Mouse (Mus musculus): Measurements from ENCODE around the gene 1700017B05Rik. TPM values are rescaled to one million over a fixed set of nuclear protein-coding genes. Genes with fewer than 3 reads are reported as not detected.
A peak's percentile ranks its signal among the peaks of the same experiment; 100 is the strongest.
"Not testable (repeated sequence)": the region's sequence is repeated elsewhere in the genome, so short reads cannot be mapped to it uniquely, and the experiment has no call there.

The 1700017B05Rik gene
- 4.4 and 5.6 TPM in 2 replicates for polyA plus RNA-seq (2015; fragmentation: Nextera tagmentation; extraction: Ambion mirVana)

DNA sequence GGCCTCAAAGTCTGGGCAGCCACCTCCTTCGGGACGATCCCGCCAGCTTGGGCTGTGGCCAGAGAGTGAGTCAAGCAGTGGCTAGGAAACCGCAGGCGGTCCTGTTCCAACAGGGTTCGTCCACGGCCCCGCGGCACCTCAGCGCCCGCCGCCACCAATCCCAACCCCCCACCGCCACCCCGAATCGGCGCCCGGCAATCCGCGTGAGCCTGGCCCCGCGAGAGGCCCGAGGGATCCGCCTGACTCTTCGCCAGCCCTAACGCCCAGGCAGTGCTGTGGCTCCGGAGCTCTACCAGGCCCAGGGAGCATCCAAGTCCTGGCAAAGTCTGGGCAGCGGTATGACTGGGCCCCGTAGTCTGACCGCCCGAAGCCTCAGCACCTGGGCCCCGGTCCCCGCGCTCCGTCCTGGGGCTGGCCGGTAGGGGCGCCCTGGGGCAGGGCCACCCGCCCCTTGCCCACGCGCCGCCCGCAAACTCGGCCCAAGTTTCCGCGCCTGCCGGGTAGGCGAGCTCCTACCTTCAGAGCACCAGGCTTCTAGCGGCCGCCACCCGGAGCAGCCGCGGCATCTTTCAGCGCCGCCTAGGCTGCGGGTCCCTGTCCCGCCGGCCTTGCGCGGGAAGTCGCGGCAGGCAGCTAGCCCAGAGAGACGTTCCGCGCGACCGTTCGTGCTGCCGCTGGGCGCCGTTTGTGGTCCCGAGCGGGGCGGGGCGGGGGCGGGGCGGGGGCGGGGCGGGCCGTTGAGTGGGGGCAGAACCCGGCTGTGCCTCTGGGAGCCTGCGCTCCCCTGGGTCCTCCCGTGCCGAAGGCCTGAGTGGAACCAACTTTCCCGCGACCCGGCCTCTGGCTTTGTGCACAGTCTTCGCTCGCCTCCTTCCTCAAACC is at the start of gene 1700017B05Rik:
Gene 1700017B05Rik, minus strand, starts transcription at position 700 of the 882 bp plus-strand sequence.
- peaks cover 18% of the 10 kb centered on the region for H3K27me3 ChIP-seq
- H3K9me3 ChIP-seq, result no peaks in the 10 kb centered on the region
- H3K27ac ChIP-seq, result no peak within 1 kb of the TSS; the same call in 1 of the 2 replicates
- peak within 1 kb of the TSS; percentile 64 for H3K4me3 ChIP-seq (replicated peaks)
- peaks cover 14% of the 10 kb centered on the region; the same call in 1 of the 2 replicates for H3K36me3 ChIP-seq
- peak within 1 kb of the TSS; percentile 88 for H3K4me2 ChIP-seq (replicated peaks)
- H3K9ac ChIP-seq (replicated peaks), result peak within 1 kb of the TSS; percentile 76
- peaks cover 37% of the 10 kb centered on the region for H3K4me1 ChIP-seq (replicated peaks)
- under 1% methylated on average over 76 of the region's 87 CpGs for WGBS
- peak; percentile 78 for ATAC-seq

- Histone ChIP-seq H3K9ac (replicated peaks) (no peak overlapping the region), H3K4me2 (replicated peaks) (no peak overlapping the region)
- WGBS, result 85% methylated on average over 2 of the region's 2 CpGs
These were observed 48.5 kb upstream of the 1700017B05Rik start for GRCm38 (mm10) chr9:57310895-57311294.

GRCm38 (mm10) chr9:57309353-57309752 is 46.9 kb upstream of the 1700017B05Rik start:
- Histone ChIP-seq H3K4me1 (replicated peaks) (no peaks in the 10 kb centered on the region), H3K4me2 (replicated peaks) (no peak overlapping the region), H3K9me3 (0 out of 2 replicates have a peak, but pooled peaks cover 3% of the 10 kb centered on the region), H3K9ac (replicated peaks) (no peak overlapping the region), H3K36me3 (no peaks in the 10 kb centered on the region), H3K27me3 (no peaks in the 10 kb centered on the region), H3K27ac (no peak overlapping the region), H3K4me3 (replicated peaks) (no peak overlapping the region)
- 90% methylated on average over 4 of the region's 4 CpGs for WGBS
- no peak for ATAC-seq

More at GRCm38 (mm10) chr9:57310895-57311294, 48.5 kb upstream of the 1700017B05Rik start:
- H3K36me3 ChIP-seq, result no peaks in the 10 kb centered on the region
- no peaks in the 10 kb centered on the region for H3K9me3 ChIP-seq
- H3K4me1 ChIP-seq (replicated peaks), result no peaks in the 10 kb centered on the region
- no peaks in the 10 kb centered on the region for H3K27me3 ChIP-seq
- ATAC-seq, result no peak
- H3K4me3 ChIP-seq (replicated peaks), result no peak overlapping the region
- no peak overlapping the region for H3K27ac ChIP-seq

DNA sequence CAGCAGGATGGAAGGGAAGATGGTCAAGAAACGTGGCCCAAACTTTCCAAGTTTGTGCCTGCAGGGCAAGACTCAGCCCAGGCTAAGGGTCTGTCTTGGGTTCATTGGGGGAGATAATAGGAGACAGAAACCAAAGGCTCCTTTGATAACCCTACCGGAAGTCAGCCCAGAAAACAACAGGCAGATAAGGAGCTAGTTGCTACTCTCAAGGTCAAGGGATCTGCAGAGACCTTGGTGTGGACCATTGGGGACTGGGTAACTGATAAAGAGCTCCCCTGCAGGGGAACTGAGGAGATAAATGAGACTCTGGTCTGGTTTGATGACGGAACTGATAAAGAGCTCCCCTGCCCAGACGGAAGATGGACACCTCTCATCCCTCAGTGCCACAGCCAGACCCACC is 45.0 kb upstream of the 1700017B05Rik start:
- H3K27ac ChIP-seq, result no peak overlapping the region
- H3K36me3 ChIP-seq, result no peaks in the 10 kb centered on the region
- H3K4me3 ChIP-seq (replicated peaks), result no peak overlapping the region
- no peaks in the 10 kb centered on the region for H3K4me1 ChIP-seq (replicated peaks)
- no peak for ATAC-seq
- H3K9ac ChIP-seq (replicated peaks), result no peak overlapping the region
- H3K9me3 ChIP-seq, result 0 out of 2 replicates have a peak, but pooled peaks cover 3% of the 10 kb centered on the region
- no peak overlapping the region for H3K4me2 ChIP-seq (replicated peaks)
- no peaks in the 10 kb centered on the region for H3K27me3 ChIP-seq
- 80% methylated on average over 4 of the region's 4 CpGs for WGBS

DNA sequence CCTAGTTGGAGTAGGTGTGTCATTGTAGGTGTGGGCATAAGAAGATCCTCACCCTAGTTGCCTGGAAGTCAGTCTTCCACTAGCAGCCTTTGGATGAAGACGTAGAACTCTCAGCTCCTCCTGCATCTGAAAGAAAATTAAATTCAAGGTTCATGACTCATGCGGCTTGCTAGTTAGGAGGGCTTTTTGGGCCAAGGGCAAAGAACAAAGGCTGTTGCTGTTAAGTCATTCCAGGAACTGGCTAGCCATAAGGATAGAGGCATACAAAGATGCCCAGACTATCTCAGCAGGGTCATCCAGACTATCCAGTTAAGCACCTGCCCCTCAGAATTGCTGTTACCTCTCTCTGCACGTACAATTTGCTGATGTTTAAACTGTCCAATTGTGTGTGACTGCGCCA is 42.3 kb upstream of the 1700017B05Rik start:
- ATAC-seq; H3K4me1 ChIP-seq (replicated peaks); H3K4me2 ChIP-seq (replicated peaks); H3K36me3 ChIP-seq; H3K9me3 ChIP-seq; H3K27me3 ChIP-seq; H3K9ac ChIP-seq (replicated peaks); H3K4me3 ChIP-seq (replicated peaks); H3K27ac ChIP-seq: not testable (repeated sequence)
- 93% methylated on average over 4 of the region's 4 CpGs for WGBS

GRCm38 (mm10) chr9:57304251-57304650 is 41.8 kb upstream of the 1700017B05Rik start:
- Histone ChIP-seq H3K27ac (no peak overlapping the region), H3K4me3 (replicated peaks) (no peak overlapping the region), H3K9ac (replicated peaks) (no peak overlapping the region), H3K4me1 (replicated peaks) (no peaks in the 10 kb centered on the region), H3K27me3 (no peaks in the 10 kb centered on the region), H3K4me2 (replicated peaks) (no peak overlapping the region), H3K36me3 (no peaks in the 10 kb centered on the region), H3K9me3 (0 out of 2 replicates have a peak, but pooled peaks cover 3% of the 10 kb centered on the region)
- WGBS, result 89% methylated on average over 2 of the region's 2 CpGs
- no peak for ATAC-seq

GRCm38 (mm10) chr9:57303356-57303755 is 40.9 kb upstream of the 1700017B05Rik start:
- H3K9me3 ChIP-seq, result 0 out of 2 replicates have a peak, but pooled peaks cover 3% of the 10 kb centered on the region
- H3K4me3 ChIP-seq (replicated peaks), result no peak overlapping the region
- H3K36me3 ChIP-seq, result no peaks in the 10 kb centered on the region
- H3K4me1 ChIP-seq (replicated peaks), result no peaks in the 10 kb centered on the region
- no peak for ATAC-seq
- H3K4me2 ChIP-seq (replicated peaks), result no peak overlapping the region
- H3K27me3 ChIP-seq, result no peaks in the 10 kb centered on the region
- WGBS, result 100% methylated on average over 1 of the region's 1 CpGs
- H3K9ac ChIP-seq (replicated peaks), result no peak overlapping the region
- H3K27ac ChIP-seq, result no peak overlapping the region

- Histone ChIP-seq H3K4me1 (replicated peaks) (0 out of 2 replicates have a peak, but pooled peaks cover 4% of the 10 kb centered on the region), H3K9me3 (0 out of 2 replicates have a peak, but pooled peaks cover 3% of the 10 kb centered on the region), H3K4me2 (replicated peaks) (no peak overlapping the region), H3K4me3 (replicated peaks) (no peak overlapping the region), H3K36me3 (no peaks in the 10 kb centered on the region), H3K9ac (replicated peaks) (no peak overlapping the region), H3K27me3 (no peaks in the 10 kb centered on the region), H3K27ac (no peak overlapping the region)
- ATAC-seq, result no peak
- 73% methylated on average over 2 of the region's 2 CpGs for WGBS
These were observed 38.4 kb upstream of the 1700017B05Rik start for GRCm38 (mm10) chr9:57300825-57301224.

- Histone ChIP-seq H3K4me3 (replicated peaks) (no peak overlapping the region), H3K9ac (replicated peaks) (no peak overlapping the region), H3K9me3 (no peaks in the 10 kb centered on the region), H3K27me3 (no peaks in the 10 kb centered on the region), H3K36me3 (no peaks in the 10 kb centered on the region), H3K27ac (no peak overlapping the region), H3K4me2 (replicated peaks) (no peak overlapping the region), H3K4me1 (replicated peaks) (0 out of 2 replicates have a peak, but pooled peaks cover 4% of the 10 kb centered on the region)
- 82% methylated on average over 6 of the region's 6 CpGs for WGBS
- ATAC-seq, result no peak
These were observed 37.5 kb upstream of the 1700017B05Rik start for GRCm38 (mm10) chr9:57299790-57300477.

- no peak overlapping the region for H3K9ac ChIP-seq (replicated peaks)
- no peak overlapping the region for H3K4me2 ChIP-seq (replicated peaks)
- no peak overlapping the region for H3K4me3 ChIP-seq (replicated peaks)
- WGBS, result 94% methylated on average over 2 of the region's 2 CpGs
- 0 out of 2 replicates have a peak, but pooled peaks cover 4% of the 10 kb centered on the region for H3K4me1 ChIP-seq (replicated peaks)
- no peaks in the 10 kb centered on the region for H3K36me3 ChIP-seq
- H3K9me3 ChIP-seq, result no peaks in the 10 kb centered on the region
- H3K27me3 ChIP-seq, result no peaks in the 10 kb centered on the region
- ATAC-seq, result no peak
- no peak overlapping the region for H3K27ac ChIP-seq
These were observed 35.5 kb upstream of the 1700017B05Rik start for GRCm38 (mm10) chr9:57297938-57298337.

- H3K9ac ChIP-seq (replicated peaks), result no peak overlapping the region
- H3K4me3 ChIP-seq (replicated peaks), result no peak overlapping the region
- WGBS, result 59% methylated on average over 8 of the region's 8 CpGs
- H3K9me3 ChIP-seq, result no peaks in the 10 kb centered on the region
- H3K27me3 ChIP-seq, result no peaks in the 10 kb centered on the region
- H3K4me2 ChIP-seq (replicated peaks), result no peak overlapping the region
- no peak for ATAC-seq
- no peak overlapping the region for H3K27ac ChIP-seq
- no peaks in the 10 kb centered on the region for H3K36me3 ChIP-seq
- H3K4me1 ChIP-seq (replicated peaks), result 0 out of 2 replicates have a peak, but pooled peaks cover 4% of the 10 kb centered on the region
These were observed 33.9 kb upstream of the 1700017B05Rik start for GRCm38 (mm10) chr9:57296277-57296676.

- WGBS, result 85% methylated on average over 3 of the region's 3 CpGs
- Histone ChIP-seq H3K36me3 (no peaks in the 10 kb centered on the region), H3K4me3 (replicated peaks) (no peak overlapping the region), H3K4me2 (replicated peaks) (no peak overlapping the region), H3K9ac (replicated peaks) (no peak overlapping the region), H3K27me3 (no peaks in the 10 kb centered on the region), H3K27ac (no peak overlapping the region), H3K9me3 (no peaks in the 10 kb centered on the region), H3K4me1 (replicated peaks) (0 out of 2 replicates have a peak, but pooled peaks cover 4% of the 10 kb centered on the region)
- ATAC-seq, result no peak
These were observed 33.3 kb upstream of the 1700017B05Rik start for GRCm38 (mm10) chr9:57295666-57296065.
